ENCODE assay signal across 8 mouse cellular contexts in genomic region chr3:17786023-17786720, GRCm38 (mm10).
DNase-seq lines count a peak whose midpoint lies in the region; ATAC-seq and TF ChIP-seq lines count a peak whose summit lies in the region.

No protein-coding gene starts in this region.

- H3K36me3 ChIP-seq in kidney, embryonic 15.5 days: no peaks in the 10 kb centered on the region
- H3K36me3 ChIP-seq in midbrain, embryonic 14.5 days (ENCODE audit: control insufficient read depth, insufficient read depth, low read length): no peaks in the 10 kb centered on the region

- H3K4me1 ChIP-seq in kidney, embryonic 15.5 days: peaks cover 12% of the 10 kb centered on the region
- peaks cover 24% of the 10 kb centered on the region for H3K4me1 ChIP-seq in midbrain, embryonic 14.5 days (ENCODE audit: control insufficient read depth, insufficient read depth, low read length)

- peak overlapping the region; percentile 71 for H3K4me2 ChIP-seq in kidney, embryonic 15.5 days
- peak overlapping the region; percentile 100 for H3K4me2 ChIP-seq in midbrain, embryonic 14.5 days (ENCODE audit: low read length)

- no peak for DNase-seq in kidney, adult 18-20 months
- peak; percentile 41 to 59 for DNase-seq in frontal cortex, postnatal 10 days (ENCODE audit: low spot score in 2 of 2)
- DNase-seq in layer of hippocampus, adult 2 months (ENCODE audit: low spot score in 2 of 2): peak; percentile 57
- DNase-seq in midbrain, embryonic 14.5 days: peak; percentile 86
- no peak for DNase-seq in spleen, postnatal 4 days (ENCODE audit: low spot score in 2 of 2)
- no peak for DNase-seq in thymus, postnatal 36 days

- peak; percentile 75 for ATAC-seq in kidney, embryonic 15.5 days (replicated peaks; ENCODE audit: low FRiP score)
- peak; percentile 66 for ATAC-seq in cerebellum, adult (ENCODE audit: insufficient number of reproducible peaks, low FRiP score, low TSS enrichment)
- peak; percentile 53 for ATAC-seq in midbrain, embryonic 14.5 days (ENCODE audit: low FRiP score, low TSS enrichment)

- TF ChIP-seq CTCF in layer of hippocampus, adult 2 months (conservative IDR thresholded peaks at IDR 0.05): no peak

- H3K4me3 ChIP-seq in kidney, embryonic 15.5 days (replicated peaks): peak overlapping the region; percentile 42
- H3K4me3 ChIP-seq in layer of hippocampus, adult 2 months: peak overlapping the region; percentile 63
- H3K4me3 ChIP-seq in midbrain, embryonic 14.5 days (replicated peaks; ENCODE audit: low read depth, low read length): peak overlapping the region; percentile 94

- H3K9ac ChIP-seq in kidney, embryonic 15.5 days: peak overlapping the region; percentile 26; the same call in 1 of the 2 replicates
- H3K9ac ChIP-seq in midbrain, embryonic 14.5 days (replicated peaks; ENCODE audit: low read length): peak overlapping the region; percentile 98

- under 1% methylated on average over 56 of the region's 56 CpGs for WGBS in kidney, embryonic 15.5 days
- WGBS in midbrain, embryonic 14.5 days: under 1% methylated on average over 56 of the region's 56 CpGs

- peaks cover 72% of the 10 kb centered on the region for H3K27me3 ChIP-seq in kidney, embryonic 15.5 days
- H3K27me3 ChIP-seq in midbrain, embryonic 14.5 days (ENCODE audit: control insufficient read depth, insufficient read depth, low read length): no peaks in the 10 kb centered on the region

- no peak overlapping the region for H3K27ac ChIP-seq in kidney, embryonic 15.5 days
- H3K27ac ChIP-seq in layer of hippocampus, adult 2 months: peak overlapping the region; percentile 96
- H3K27ac ChIP-seq in midbrain, embryonic 14.5 days (replicated peaks; ENCODE audit: low read depth, low read length): peak overlapping the region; percentile 100

- H3K9me3 ChIP-seq in kidney, embryonic 15.5 days (replicated peaks): no peaks in the 10 kb centered on the region
- no peaks in the 10 kb centered on the region for H3K9me3 ChIP-seq in midbrain, embryonic 14.5 days (ENCODE audit: control insufficient read depth, low read length)

Comparison
In these comparisons a context has a peak if more than half of its experiments do, and no peak if none do; other contexts are left out.
1. H3K4me3 ChIP-seq: peak in every context shown above with its lines; median percentile 94 in midbrain, embryonic 14.5 days; 63 in layer of hippocampus, adult 2 months; 42 in kidney, embryonic 15.5 days.
2. DNase-seq: peak in frontal cortex, postnatal 10 days (2 of 2), layer of hippocampus, adult 2 months (2 of 2) and midbrain, embryonic 14.5 days (single experiment); none in kidney, adult 18-20 months (single experiment), spleen, postnatal 4 days (0 of 2) and thymus, postnatal 36 days (0 of 2).
3. Peak in every context shown above with its lines, with median percentiles within 50 percentile points of each other: ATAC-seq.